Mouse (Mus musculus): Measurements from ENCODE around the gene Ric1. TPM values are rescaled to one million over a fixed set of nuclear protein-coding genes. Genes with fewer than 3 reads are reported as not detected.

The Ric1 gene
- total RNA-seq, 2 experiments from 2014 or later: 37.6 to 41.6 TPM

DNA sequence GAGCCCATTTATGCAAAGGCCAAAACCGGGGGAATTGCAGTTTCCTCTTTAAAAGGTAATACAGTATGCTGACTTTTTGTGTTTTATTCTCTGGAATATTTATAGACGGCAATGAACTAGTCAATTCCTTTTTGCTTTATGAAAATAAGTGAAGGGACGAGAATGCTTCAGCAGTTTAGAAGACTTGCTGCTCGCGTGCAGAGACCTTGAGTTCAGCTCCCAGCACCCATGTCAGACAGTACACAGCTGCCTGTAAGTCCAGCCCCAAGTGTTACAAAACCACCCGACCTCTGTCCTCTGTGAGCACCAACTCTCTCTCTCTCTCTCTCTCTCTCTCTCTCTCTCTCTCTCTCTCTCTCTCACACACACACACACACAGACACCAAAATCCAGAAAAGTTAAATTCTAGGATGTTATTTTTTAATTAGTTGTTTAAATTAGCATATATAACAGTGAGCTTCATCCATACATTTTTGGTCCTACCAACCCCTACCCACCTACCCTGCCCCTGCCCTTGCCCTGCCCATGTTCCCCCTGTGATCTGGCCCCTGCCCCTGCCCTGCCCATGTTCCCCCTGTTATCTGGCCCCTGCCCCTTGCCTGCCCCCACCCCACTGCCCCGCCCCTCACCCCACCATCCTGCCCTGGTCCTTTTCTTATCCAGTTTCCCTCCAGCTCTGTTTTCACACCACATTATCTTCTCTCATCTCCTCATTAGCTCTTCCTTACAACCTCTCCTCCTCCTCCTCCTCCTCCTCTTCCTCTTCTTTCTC lies 25.1 kb upstream of the Ric1 start:
- no peak for DNase-seq (ENCODE audit: low spot score in 2 of 2)

GRCm38 (mm10) chr19:29497874-29498273 lies 24.2 kb upstream of the Ric1 start:
- DNase-seq (ENCODE audit: low spot score in 2 of 2): no peak

DNA sequence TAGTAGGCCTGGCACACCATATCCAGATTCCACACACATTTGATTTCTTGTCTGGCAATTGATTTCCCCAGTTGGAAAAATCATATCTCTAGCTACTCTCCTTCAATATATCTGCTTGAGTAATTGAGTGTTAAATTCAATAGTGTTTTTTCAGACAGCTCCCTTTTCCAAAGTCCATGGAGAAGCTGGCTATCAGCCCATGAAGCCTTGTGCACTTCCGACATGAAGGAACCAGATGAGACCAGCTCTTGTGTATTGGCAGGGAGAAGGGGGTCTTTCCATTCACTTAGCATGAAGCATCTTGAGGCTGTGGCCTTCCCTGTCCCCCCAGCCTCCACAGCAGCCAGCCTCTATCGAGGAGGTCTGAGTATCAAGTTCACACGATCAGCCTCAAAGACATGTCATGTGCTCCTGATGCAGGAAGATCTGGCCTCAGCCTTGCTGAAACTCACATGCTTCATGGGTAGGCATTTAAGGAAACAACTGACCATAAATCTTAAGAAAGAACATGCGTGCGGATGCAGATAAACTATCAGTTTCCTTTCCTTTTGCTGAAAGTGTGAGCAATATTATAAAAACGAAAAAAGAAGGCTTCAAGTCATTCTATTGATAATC lies 23.1 kb upstream of the Ric1 start:
- DNase-seq (ENCODE audit: low spot score in 2 of 2): no peak

DNA sequence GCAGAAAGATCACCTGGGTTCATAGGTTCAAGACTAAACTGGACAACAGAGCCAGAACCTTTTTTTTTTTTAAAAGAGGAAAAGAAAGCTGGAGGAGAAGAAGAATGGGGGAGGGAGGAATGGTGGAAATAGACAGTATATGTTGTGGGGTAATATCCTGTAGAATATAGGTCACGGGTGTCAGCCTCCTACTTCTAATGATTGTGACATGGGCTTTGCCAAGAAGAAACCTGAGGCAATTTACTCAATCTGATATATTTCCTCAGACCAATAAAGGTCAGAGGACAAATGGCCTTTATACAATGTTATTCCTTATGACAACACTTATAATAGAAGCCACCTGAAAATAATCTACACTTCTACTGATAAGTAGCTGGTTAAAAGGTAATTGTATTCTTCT lies 21.7 kb upstream of the Ric1 start:
- DNase-seq (ENCODE audit: low spot score in 2 of 2): no peak

- DNase-seq (ENCODE audit: low spot score in 2 of 2): peak in 1 of 2 experiments; percentile 21
Measured at GRCm38 (mm10) chr19:29501106-29501505, 21.0 kb upstream of the Ric1 start.

DNA sequence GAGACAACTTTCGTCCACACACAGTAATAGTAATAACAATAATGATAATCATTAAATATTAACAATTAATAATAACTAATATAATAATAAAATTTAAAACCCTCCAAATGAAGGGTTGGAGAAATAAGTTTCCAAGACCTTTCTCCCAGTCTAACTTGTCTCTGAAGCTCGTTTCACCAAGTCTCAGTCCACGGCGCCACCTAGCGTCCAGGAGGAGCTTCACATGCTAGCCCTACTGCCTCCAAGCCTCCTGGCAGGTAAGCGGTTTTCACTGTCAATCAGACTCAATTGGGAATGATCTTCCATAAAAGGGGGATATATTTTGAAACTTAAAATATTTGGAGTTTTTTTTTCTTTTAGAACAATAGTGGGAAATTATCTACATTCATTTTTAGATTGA lies 20.6 kb upstream of the Ric1 start:
- peak; percentile 43 to 66 for DNase-seq (ENCODE audit: low spot score in 2 of 2)

GRCm38 (mm10) chr19:29504131-29504530 lies 18.0 kb upstream of the Ric1 start:
- DNase-seq (ENCODE audit: low spot score in 2 of 2): no peak

- DNase-seq (ENCODE audit: low spot score in 2 of 2): no peak
Measured at GRCm38 (mm10) chr19:29505617-29506016, 16.5 kb upstream of the Ric1 start.

DNA sequence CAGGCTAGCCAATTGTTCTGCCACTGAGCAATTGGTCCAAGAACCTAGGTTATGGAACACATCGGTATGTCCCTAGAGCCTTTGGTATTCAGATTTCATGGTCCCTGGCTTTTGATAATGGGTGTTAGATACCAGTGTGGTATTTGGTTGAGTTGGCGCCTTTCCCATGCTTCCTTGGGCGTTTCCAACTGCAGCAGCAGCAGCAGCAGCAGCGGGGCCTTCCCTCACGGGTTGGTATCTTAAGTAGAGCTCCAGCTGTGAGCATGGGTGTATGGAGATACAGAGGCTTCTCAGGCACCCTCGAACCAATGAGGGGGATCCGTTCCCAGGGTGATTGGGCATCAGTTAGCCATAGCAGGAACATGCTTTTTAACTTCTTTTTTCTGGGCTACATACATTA lies 13.9 kb upstream of the Ric1 start:
- DNase-seq (ENCODE audit: low spot score in 2 of 2): no peak

- no peak for DNase-seq (ENCODE audit: low spot score in 2 of 2)
Measured at GRCm38 (mm10) chr19:29509857-29510256, 12.2 kb upstream of the Ric1 start.

DNA sequence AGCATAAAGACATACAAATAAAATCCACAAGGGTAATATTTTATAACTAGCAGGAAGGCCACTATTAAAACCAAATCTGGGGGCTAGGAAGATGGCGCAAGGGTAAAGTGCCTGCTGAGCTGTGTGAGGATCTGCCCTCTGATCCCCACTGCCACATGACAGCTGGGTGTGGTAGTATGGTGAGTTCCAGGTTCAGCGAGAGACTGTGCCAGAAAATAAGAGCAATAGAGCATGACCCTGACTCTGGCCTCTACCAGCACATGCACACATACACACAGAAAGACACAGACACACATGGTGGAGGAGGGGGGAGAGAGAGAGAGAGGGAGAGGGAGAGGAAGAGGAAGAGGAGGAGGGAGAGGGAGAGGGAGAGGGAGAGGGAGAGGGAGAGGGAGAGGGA lies 10.3 kb upstream of the Ric1 start:
- no peak for DNase-seq (ENCODE audit: low spot score in 2 of 2)

GRCm38 (mm10) chr19:29513111-29513766 lies 8.8 kb upstream of the Ric1 start:
- no peak for DNase-seq (ENCODE audit: low spot score in 2 of 2)

- no peak for DNase-seq (ENCODE audit: low spot score in 2 of 2)
Measured at GRCm38 (mm10) chr19:29514130-29514529, 8.0 kb upstream of the Ric1 start.

DNA sequence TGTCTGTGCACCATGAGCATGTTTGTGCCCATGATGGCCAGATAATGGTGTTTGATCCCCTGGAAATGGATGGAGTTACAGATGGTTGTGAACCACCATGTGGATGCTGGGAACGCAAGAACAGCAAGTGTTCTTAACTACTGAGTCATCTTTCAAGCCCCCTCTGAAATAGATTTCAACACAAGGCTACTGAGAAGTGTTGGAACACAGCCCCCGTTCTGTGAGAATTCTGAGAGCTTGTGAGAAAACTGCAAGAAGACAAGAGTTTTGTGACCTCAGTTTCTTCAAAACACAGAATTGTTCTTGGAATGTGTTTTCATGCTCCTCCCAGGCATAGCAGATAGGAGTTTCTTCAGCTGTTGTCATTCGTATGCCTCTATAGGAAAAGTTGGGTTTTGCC lies 6.7 kb upstream of the Ric1 start:
- no peak for DNase-seq (ENCODE audit: low spot score in 2 of 2)

GRCm38 (mm10) chr19:29515991-29516390 lies 6.1 kb upstream of the Ric1 start:
- no peak for DNase-seq (ENCODE audit: low spot score in 2 of 2)

GRCm38 (mm10) chr19:29518409-29518808 lies 3.7 kb upstream of the Ric1 start:
- DNase-seq (ENCODE audit: low spot score in 2 of 2): no peak

DNA sequence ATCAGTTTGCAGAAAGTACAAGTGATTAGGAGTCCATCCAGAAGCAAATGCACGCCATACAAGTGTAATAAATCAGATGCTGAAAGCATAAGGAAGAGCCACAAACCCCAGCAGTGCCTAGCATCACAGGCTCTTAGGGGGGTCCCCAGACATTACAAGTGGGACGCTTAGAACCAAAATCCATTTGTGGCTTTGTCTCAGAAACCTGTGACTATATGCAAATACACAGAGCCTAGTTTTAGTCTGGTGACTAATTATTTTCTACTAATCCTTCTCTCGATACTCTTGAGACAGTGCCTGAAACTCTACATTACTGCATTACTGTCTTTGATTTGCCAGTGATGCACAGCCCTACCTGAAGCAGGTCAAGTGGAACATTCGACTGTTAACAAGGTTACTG lies 3.2 kb upstream of the Ric1 start:
- no peak for DNase-seq (ENCODE audit: low spot score in 2 of 2)

DNA sequence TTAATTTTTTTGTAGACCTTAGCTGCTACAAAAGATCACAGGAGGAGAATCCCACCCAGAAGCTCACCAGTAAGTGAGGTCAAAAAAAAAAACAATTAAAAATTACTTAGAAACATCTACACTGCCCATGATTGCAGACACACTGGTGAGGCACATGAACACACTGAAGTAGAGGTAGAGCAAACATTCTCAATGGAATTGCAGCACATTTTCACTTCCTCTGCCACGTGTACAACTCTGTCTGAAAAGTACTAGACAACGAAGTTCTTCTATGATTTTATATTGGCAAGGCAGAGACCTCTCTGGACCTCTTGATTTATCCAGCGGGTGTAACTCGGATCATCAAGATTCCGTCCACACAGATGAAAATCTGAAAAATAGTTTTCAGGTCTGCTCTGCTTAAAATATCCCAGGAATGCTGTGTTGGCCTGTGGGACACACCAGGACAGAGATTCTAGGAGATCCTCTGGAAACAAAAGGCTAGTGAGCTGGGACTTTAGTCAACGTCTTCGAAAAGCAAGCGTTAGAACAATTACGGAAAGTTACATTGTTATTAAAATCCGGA lies 1.0 kb upstream of the Ric1 start:
- no peak for DNase-seq (ENCODE audit: low spot score in 2 of 2)

DNA sequence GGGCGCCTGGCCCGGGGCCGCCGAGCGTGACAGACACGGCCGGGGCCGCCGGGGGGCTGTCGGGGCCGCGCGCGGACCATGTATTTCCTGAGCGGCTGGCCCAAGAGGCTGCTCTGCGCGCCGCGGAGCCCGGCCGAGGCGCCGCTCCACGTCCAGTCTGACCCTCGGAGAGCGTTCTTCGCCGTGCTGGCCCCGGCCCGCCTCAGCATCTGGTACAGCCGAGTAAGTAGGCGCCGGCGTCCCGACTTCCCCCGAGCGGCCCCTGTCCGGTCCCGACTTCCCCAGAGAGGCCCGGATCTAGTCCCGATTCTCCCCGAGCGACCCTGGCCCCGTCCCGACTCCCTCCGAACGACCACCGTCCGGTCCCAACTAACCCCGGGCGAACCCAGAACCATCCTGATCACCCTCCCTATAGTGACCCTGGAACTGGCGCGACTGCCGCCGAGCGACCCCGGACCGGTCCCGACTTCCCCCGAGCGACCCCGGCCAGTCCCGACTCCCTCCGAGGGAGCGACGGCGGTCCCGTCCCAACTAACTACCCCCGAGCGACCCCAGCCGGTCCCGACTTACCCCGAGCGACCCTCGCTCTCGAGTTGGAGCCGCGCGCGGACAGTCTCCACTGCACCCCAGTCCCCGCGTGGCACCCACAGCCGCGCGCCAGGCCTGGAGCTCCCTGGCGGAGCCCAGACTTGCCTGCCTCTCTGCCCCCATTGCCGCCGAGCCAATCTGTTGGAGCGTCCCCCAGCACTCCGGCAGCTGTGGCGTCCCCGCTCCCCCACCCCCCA lies 555 bp downstream of the Ric1 start:
- peak; percentile 26 to 31 for DNase-seq (ENCODE audit: low spot score in 2 of 2)

DNA sequence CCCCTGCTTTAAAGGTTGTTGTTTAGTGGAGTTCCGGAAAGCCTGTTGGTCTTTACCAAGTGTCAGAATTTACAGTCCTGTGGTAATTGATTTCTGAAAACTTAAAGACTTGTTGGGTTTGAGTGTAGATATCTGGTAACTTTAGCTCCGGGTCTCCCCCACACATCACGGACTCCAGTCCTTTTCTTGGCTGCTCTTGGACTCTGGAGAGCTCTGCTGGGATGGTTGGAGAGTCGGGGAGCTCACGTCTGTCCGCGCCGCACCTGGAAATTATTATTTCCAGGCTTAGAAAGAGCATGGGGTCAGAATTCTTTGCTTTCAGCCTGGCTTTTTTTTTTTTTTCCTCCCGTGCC lies 1.1 kb downstream of the Ric1 start:
- no peak for DNase-seq (ENCODE audit: low spot score in 2 of 2)

GRCm38 (mm10) chr19:29523701-29524100 lies 1.6 kb downstream of the Ric1 start:
- no peak for DNase-seq (ENCODE audit: low spot score in 2 of 2)

Measured in adrenal gland, postnatal 4 days (tissue).